Mouse (Mus musculus): ENCODE measurements around the gene C530008M17Rik.

C530008M17Rik gene

GRCm38 (mm10) chr5:76705307-76706173, 49.2 kb downstream of the C530008M17Rik start:
- DNase-seq: no peak

GRCm38 (mm10) chr5:76707072-76707471, 50.8 kb downstream of the C530008M17Rik start:
- no peak for DNase-seq

DNA sequence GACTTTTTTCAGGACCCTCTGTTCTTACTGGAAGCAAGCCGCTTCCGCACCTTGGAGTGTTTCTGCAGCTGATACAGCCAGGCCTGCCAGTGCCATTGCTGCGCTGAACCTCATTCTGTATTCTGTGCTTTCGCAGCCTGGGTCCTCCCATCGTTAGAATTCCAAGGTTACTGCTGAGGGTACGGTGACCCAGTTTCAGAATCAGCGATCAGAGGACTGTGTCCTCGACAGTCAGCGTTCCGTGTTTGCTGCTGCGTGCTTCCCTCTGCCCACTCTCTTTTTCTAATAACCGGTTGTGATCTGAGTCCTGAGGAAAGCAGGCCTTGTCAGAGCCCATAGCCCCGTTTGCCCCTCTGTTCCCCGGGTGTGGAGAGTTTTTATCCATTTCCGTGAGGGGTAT, 51.7 kb downstream of the C530008M17Rik start:
- no peak for DNase-seq

DNA sequence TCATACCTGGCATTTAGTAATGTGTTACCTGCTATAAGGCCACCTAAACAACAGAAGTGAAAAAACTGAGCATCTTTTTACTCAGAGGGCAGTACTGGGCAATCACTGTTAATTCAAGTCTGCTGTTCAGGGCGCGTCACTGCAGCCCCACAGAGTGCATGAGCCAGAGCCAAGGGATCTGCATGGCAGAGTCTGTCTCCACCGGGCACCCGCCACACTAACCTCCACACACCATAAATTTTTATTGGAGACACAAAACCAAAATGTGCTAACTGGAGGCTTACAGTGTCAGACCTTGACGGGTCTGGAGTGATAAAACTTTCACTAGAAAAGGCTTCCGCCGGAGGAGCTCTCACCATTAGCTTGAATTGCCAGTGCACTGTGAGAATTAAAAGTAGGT, 57.4 kb downstream of the C530008M17Rik start:
- DNase-seq: no peak

DNA sequence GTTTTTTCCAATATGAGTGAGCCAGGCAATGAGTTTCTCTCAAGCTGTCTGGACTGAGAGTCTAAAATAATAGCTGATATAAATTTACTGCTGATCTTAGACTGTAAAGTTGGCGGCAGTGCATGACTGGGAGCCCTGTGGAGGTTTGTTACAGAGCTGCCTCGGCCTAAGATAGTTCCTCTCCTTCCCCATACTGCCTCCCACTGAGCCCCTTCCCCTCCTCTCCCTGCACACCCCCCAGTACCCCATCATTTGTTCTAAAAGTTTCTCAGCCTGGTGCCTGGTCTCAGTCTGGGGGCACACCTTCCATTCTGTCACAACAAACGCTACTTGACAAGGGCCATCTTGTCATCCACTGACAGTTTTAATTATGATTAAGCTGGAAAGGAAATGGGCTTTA, 63.6 kb downstream of the C530008M17Rik start:
- DNase-seq: no peak

DNA sequence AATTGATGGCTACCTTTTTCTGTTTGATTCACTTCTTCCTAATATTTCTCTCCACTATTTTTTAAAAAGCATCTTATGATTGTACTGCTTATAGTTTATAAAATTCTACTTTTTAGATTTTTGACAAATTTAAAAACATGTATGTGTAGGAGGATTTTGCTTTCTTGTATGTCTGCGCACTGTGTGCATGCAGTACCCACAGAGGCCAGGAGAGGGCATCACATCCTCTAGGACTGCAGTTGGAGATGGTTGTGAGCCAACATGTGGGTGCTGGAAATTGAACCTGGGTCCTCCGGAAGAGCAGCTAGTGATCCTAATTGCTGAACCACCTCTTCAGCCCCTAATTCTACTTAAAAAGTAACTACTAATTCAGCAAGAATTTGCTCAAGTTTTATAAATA, 68.6 kb downstream of the C530008M17Rik start:
- DNase-seq: no peak

GRCm38 (mm10) chr5:76726518-76727103, 70.3 kb downstream of the C530008M17Rik start:
- no peak for DNase-seq

DNA sequence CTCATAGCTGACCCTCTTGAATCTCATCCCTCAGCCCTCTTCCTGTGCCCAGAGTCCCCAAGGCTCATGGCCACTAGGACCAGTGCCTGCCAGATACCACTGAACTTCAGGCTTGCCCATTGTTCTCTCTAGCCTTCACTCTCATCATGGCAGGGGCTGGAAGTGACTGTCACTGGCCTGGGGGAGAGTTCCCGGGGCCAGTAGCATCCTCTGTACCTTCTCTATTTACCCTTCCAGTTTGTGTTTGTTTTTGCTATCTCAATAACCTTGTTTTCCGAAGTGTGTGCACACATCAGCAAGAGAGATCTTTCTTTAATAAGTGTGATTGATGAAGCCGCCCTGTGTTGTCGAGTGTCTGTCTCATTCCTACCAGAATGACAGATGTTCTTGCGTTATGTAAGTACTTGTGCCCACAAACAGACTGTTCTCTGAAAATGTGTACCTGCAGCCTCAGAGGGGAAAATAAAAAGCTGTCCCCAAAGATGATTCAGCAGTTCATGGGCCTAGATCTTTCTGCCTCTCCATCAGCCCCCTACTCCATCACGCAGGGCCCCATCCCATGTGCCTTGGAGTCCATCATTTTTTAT, 76.8 kb downstream of the C530008M17Rik start:
- no peak for DNase-seq

- DNase-seq: no peak
Measured at GRCm38 (mm10) chr5:76741463-76741862, 85.2 kb downstream of the C530008M17Rik start.

- no peak for DNase-seq
Measured at GRCm38 (mm10) chr5:76742076-76742475, 85.8 kb downstream of the C530008M17Rik start.

GRCm38 (mm10) chr5:76744737-76745209, 88.5 kb downstream of the C530008M17Rik start:
- no peak for DNase-seq

DNA sequence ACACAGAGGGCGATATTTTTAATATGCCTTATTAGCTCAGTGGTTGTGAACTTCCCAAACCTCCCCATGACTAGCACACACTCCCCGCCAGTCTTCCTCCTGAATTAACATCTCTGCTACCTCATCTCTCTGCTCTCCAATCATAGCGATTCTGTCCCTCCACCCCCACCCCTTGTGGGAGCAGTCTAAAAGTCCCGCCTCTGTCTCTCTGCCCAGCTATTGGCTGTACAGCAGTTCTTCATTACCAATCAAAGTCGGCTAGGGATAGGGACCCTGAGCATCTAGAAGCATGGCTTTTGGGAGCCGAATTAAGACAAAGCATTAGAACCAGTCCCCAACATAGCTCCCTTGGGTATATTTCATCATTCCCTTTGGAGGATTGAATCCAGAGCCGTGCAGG, 91.5 kb downstream of the C530008M17Rik start:
- DNase-seq: no peak

- no peak for DNase-seq
Measured at GRCm38 (mm10) chr5:76752351-76752750, 96.0 kb downstream of the C530008M17Rik start.

DNA sequence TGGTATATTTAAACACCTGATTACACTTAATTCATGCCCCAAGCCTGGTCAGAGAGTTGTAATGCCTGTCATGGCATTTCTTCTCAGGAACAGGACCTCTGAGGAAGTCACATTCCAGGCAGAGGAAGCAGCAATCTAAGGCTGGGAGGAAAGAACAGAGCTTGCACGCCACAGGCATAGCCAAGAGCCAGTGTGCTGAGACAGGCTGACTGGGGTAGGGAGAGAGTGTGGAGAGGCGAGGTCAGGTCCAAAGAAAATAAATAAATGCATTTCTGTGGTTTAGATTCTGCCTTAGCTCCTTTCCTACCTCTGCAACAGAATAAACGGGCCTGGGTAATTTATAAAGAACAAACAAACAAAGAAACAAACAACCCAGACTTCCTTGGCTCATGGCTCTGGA, 104.0 kb downstream of the C530008M17Rik start:
- DNase-seq: no peak

- no peak for DNase-seq
Measured at GRCm38 (mm10) chr5:76762030-76762698, 105.9 kb downstream of the C530008M17Rik start.

DNA sequence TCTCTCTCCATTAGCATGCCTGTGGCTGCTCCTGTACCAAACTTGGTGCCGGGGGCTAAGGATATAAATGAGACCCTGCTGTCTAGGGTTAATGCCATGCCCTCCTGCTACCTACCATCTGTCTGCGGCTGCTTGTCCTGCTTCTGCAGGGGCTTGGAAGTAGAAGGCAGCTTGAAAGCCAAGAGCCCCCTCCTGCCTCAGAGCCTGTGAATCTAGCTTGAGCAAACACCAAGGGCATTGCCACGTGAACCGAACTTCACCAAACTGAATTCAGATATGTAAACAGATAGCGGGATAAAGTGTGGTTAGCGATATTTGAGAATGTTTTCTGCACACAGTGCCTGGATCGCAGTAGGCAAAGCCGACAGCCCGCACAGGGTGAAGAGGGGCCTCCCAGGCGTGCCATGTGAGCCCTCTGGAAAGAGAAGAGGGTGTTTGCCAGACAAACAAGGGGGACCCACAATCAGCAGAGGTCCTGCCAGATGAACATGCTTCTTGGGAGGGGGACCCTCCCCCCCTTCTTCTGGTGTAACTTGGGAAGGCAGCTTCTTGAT, 106.9 kb downstream of the C530008M17Rik start:
- DNase-seq: no peak

DNA sequence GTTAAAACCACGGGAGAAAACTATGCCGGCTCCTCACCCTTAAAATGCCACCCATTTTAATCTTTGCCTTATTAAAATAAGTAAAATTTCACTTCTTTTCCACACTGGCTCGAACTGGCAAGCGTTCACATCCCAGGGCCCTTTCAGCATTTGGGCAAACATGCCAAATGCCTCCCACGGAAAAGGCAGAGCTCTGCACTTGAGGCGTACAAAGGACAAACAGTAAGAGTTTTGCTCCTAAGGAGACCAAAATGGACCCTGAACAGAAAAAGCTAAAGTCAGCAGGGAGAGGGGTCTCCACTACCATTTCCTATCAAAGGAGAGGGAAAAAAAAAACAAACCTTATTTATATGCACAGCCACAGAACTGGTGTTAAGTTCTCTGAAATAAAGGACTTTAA, 107.4 kb downstream of the C530008M17Rik start:
- DNase-seq: no peak

DNA sequence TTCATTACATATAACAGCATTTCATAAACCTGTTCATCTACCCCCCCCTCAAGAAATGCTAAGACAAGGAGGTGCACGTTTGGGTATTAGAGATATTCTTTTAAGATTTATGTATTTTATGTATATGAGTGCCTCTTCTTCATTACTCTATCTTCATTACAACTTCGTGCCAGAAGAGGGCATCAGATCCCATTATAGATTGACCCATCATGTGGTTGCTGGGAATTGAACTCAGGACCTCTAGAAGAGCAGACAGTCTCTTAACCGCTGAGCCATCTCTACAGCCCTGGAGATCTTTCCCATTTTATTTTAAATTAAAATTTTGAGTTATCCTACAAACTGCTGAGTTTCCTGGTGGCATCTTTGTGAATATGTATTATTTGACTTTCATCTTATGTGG, 112.7 kb downstream of the C530008M17Rik start:
- no peak for DNase-seq

DNA sequence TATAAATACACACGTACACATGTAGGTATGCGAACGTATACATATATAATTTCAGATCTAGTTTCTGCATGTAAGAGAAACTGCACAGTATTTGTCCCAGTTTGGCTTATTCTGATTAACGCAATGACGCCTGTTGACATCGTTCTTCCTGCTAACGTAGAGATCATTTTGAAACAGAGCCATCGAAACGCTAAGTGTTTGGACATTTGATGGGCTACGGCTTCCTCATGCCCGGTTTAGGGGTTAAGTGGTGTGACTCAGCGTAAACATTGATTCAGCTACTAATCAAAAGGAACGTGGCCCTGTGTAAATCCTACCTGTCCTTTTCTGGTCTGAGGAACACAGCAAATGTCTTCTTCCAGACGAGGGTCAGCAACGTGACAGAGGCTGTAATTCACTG, 113.3 kb downstream of the C530008M17Rik start:
- no peak for DNase-seq

GRCm38 (mm10) chr5:76771371-76771770, 115.1 kb downstream of the C530008M17Rik start:
- DNase-seq: no peak

DNA sequence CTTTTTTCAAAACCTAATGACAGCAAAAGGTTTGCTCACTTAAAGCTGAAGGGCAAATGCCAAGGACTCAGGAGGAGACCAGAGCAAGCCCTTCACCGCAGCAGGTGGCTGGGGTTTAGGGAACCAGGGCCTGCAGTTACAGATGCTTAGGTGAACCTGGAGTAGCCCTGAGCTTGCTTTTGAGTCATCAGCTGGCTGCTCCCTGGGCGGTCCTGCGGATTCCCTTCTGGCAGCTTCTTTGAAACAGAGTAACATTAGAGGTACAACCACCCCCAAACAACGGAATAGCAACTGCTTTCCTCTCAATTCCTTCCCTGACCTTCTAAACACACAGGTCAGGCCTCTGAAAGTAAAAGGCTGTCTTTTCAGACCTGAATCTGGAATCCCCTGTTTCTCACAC, 116.5 kb downstream of the C530008M17Rik start:
- DNase-seq: no peak

- no peak for DNase-seq
Measured at GRCm38 (mm10) chr5:76773492-76774158, 117.3 kb downstream of the C530008M17Rik start.

Measured in kidney, adult 18-20 months (tissue).